Mouse (Mus musculus) heart, embryonic 10.5 days (tissue): ENCODE measurements around the gene 2700081O15Rik. TPM values are rescaled to one million over a fixed set of nuclear protein-coding genes. Genes with fewer than 3 reads are reported as not detected.

Experiments used
- DNase-seq: peaks from one replicate; pipeline ENCODE4 v3.0.0-alpha.2; 2017; ENCODE audit warnings: low spot score
- H3K27ac ChIP-seq: fragments of 300-500 bp; sonication (generic); 2 replicates; pipeline ENCODE4 v1.5.1; 2016; ENCODE audit warnings: mild to moderate bottlenecking
- H3K27me3 ChIP-seq: fragments of 300-500 bp; sonication (generic); 2 replicates; pipeline ENCODE4 v1.6.1; 2016; ENCODE audit warnings: mild to moderate bottlenecking; ENCODE audit not compliant: poor library complexity, insufficient read depth, severe bottlenecking
- H3K36me3 ChIP-seq: fragments of 300-500 bp; sonication (generic); 2 replicates; pipeline ENCODE4 v1.6.1; 2016; ENCODE audit warnings: mild to moderate bottlenecking, moderate library complexity
- H3K4me1 ChIP-seq: fragments of 300-500 bp; sonication (generic); 2 replicates; pipeline ENCODE4 v1.6.1; 2016; ENCODE audit warnings: mild to moderate bottlenecking
- H3K4me3 ChIP-seq: fragments of 300-500 bp; sonication (generic); 2 replicates; pipeline ENCODE4 v1.5.1; 2016; ENCODE audit warnings: mild to moderate bottlenecking, moderate library complexity
- H3K9me3 ChIP-seq: fragments of 300-500 bp; sonication (generic); 2 replicates; pipeline ENCODE4 v1.6.1; 2016; ENCODE audit warnings: mild to moderate bottlenecking, moderate library complexity
- WGBS: fragments of 180-500 bp; shearing (Covaris S2); methylation state at CpG from one replicate; pipeline ENCODE4 v1.1.7; 2016; 5-methylcytosine and 5-hydroxymethylcytosine counted together
- microRNA-seq: library from miRNA; unstranded; fragments of <30 nt; microRNA quantifications from one replicate; pipeline ENCODE4, GENCODE M21; 2017
- polyA plus RNA-seq: library from polyadenylated mRNA; unstranded; fragments of >200 nt; fragmentation: Nextera tagmentation; extraction: Ambion mirVana; gene quantifications from 2 replicates; pipeline ENCODE4 v1.2.1, GENCODE M21; 2016

2700081O15Rik gene
- polyA plus RNA-seq, 1 experiment from 2014 or later, result 5.1 TPM

DNA sequence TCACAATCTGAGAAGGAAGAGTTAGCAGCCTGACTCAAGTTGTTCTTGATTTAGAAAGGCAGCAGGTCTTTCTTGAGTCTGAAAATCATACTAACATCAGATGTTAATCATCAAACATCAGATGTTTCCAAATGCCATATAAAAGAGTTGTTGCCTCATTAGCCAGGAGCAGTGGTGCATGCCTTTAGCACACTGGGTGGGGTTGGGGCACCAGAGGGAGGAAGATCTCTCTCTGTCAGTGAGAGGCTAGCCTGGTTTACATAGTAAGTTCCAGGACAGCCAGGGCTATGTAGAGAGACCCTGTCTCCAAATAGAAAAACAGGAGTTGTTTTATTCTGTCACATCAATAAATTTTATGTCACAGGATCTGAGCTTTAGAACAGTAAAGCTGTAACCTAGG, 41.5 kb downstream of the 2700081O15Rik start:
- no peaks in the 10 kb centered on the region for H3K9me3 ChIP-seq

DNA sequence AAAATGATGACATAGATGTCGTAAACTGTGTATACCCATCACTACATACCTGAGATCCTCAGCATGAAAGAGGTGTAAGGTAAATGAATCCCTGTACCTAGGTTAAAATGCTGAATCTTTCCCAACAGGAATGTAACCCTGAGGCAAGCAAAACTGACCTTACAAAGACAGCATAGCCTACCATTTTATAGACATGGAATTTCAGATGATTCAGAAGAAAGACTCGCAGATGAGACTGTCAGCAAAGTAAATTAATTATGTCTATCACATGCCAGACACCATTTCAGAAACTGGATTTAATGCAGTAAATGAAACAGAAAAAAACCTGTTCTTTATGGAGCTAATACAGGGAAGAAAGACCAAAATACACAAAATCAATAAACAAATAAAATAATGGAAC, 41.9 kb downstream of the 2700081O15Rik start:
- no peaks in the 10 kb centered on the region for H3K9me3 ChIP-seq
- no peak for DNase-seq
- H3K4me3 ChIP-seq, result no peak overlapping the region
- WGBS, result 92% methylated on average over 2 of the region's 2 CpGs
- H3K27ac ChIP-seq, result no peak overlapping the region
- no peaks in the 10 kb centered on the region for H3K4me1 ChIP-seq
- H3K27me3 ChIP-seq, result no peaks in the 10 kb centered on the region
- peaks cover 9% of the 10 kb centered on the region; the same call in 1 of the 2 replicates for H3K36me3 ChIP-seq

More for the DNA sequence above, 41.5 kb downstream of the 2700081O15Rik start:
- peaks cover 9% of the 10 kb centered on the region; the same call in 1 of the 2 replicates for H3K36me3 ChIP-seq
- H3K27me3 ChIP-seq, result no peaks in the 10 kb centered on the region
- no peak overlapping the region for H3K4me3 ChIP-seq
- no peaks in the 10 kb centered on the region for H3K4me1 ChIP-seq
- no peak overlapping the region for H3K27ac ChIP-seq
- no peak for DNase-seq

DNA sequence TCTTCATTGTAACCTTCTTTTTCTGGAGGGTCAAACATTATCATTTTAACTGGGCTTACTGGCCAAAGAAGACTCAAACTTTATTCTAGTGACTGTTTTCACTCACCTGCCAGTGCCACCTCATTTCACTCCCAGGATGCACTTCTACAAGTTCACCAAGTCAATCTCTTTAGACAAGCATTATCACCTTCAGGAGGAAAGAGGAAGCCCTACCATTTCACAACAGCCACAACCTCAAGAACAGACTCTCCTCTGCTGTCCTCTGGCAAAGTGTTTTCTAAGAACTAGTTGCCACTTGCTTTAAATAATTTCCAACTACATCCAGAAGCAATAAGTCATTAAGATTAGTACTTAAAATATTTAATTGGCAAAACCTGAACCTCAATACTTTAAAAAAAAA, 50.5 kb downstream of the 2700081O15Rik start:
- Histone ChIP-seq H3K36me3 (peaks cover 9% of the 10 kb centered on the region; the same call in 1 of the 2 replicates), H3K27me3 (no peaks in the 10 kb centered on the region), H3K4me3 (no peak overlapping the region), H3K9me3 (no peaks in the 10 kb centered on the region), H3K27ac (no peak overlapping the region), H3K4me1 (no peaks in the 10 kb centered on the region)
- DNase-seq, result no peak

DNA sequence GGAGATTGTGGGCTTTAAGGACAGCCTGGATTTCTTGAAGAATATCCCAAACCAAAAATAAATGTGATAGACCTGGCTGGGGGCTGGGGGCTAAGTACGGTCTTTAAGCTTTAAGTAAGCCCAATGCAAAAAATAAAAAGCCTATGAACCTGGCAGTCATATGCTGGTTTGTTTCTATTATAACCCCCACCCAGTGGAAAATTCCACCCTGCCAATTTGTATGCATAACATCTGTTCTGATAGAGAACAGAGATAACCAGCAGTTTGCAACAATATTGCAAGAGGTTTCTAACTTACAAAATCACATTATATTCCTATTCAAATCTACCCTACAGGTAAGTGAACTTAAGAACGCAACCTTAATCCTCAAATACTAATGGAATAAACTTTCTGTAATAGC, 53.2 kb downstream of the 2700081O15Rik start:
- Histone ChIP-seq H3K36me3 (peaks cover 18% of the 10 kb centered on the region), H3K27ac (no peak overlapping the region), H3K4me3 (no peak overlapping the region), H3K27me3 (no peaks in the 10 kb centered on the region), H3K4me1 (no peaks in the 10 kb centered on the region), H3K9me3 (no peaks in the 10 kb centered on the region)
- DNase-seq, result no peak
- 94% methylated on average over 2 of the region's 2 CpGs for WGBS

Small RNA genes lying within 50 kb of the gene (microRNA-seq; reads per million reads assigned to microRNA genes)
- 1.0 reads per million for gene Mir6991

Other genes with a start within 250 kb of the 2700081O15Rik start
- gene Otub1, start 211.3 kb upstream of the 2700081O15Rik start, polyA plus RNA-seq, result 198 and 212 TPM in 2 replicates
- 1,294 and 1,907 TPM in 2 replicates for gene Cox8a, start 200.0 kb upstream of the 2700081O15Rik start, polyA plus RNA-seq
- 67.6 and 72.8 TPM in 2 replicates for gene Naa40, start 176.4 kb upstream of the 2700081O15Rik start, polyA plus RNA-seq
- 18.5 and 27.1 TPM in 2 replicates for gene Rcor2, start 150.3 kb upstream of the 2700081O15Rik start, polyA plus RNA-seq
- 37.4 and 50.6 TPM in 2 replicates for gene Mark2, start 75.8 kb upstream of the 2700081O15Rik start, polyA plus RNA-seq
- 26.8 and 35.5 TPM in 2 replicates for gene Spindoc, start 34.6 kb upstream of the 2700081O15Rik start, polyA plus RNA-seq
- gene Rtn3, start 65.7 kb downstream of the 2700081O15Rik start, polyA plus RNA-seq, result 132 and 143 TPM in 2 replicates
- gene Atl3, start 76.4 kb downstream of the 2700081O15Rik start, polyA plus RNA-seq, result 7.7 and 8.4 TPM in 2 replicates
- 15.9 and 30.8 TPM in 2 replicates for gene Pla2g16, start 139.8 kb downstream of the 2700081O15Rik start, polyA plus RNA-seq
- 0.06 TPM in 1 of 2 replicates, not detected in the other for gene Lgals12, start 189.6 kb downstream of the 2700081O15Rik start, polyA plus RNA-seq
- gene Hrasls5, start 194.9 kb downstream of the 2700081O15Rik start, polyA plus RNA-seq, result not detected in 2 replicates